Mouse (Mus musculus) cortical plate, adult 2 months (tissue): Measurements from ENCODE around the gene Ecsit. TPM values are rescaled to one million over a fixed set of nuclear protein-coding genes. Genes with fewer than 3 reads are reported as not detected.

Source experiments
- H3K27ac ChIP-seq: fragments of 200-500 bp; 2 replicates; pipeline ENCODE4 v1.5.1; 2012; ENCODE audit warnings: low read length, control low read depth, inconsistent platforms; ENCODE audit not compliant: insufficient read depth
- H3K4me1 ChIP-seq: fragments of 200-500 bp; 2 replicates; pipeline ENCODE4 v1.6.1; 2011; ENCODE audit warnings: low read length; ENCODE audit not compliant: control insufficient read depth, insufficient read depth
- H3K4me3 ChIP-seq: fragments of 200-500 bp; 2 replicates; pipeline ENCODE4 v1.5.1; 2011; ENCODE audit warnings: mild to moderate bottlenecking, low read length, control low read depth; ENCODE audit not compliant: insufficient read depth
- CTCF ChIP-seq: fragments of 200-500 bp; IDR thresholded peaks from 2 replicates; pipeline ENCODE4 v1.5.1; 2011; ENCODE audit warnings: mild to moderate bottlenecking, control low read depth, low read length; ENCODE audit not compliant: insufficient read depth; ENCODE audit errors: extremely low read depth
- POLR2A ChIP-seq: fragments of 200-500 bp; IDR thresholded peaks from 2 replicates; pipeline ENCODE4 v1.6.1; 2011; ENCODE audit warnings: mild to moderate bottlenecking, low read length, control low read depth; ENCODE audit not compliant: insufficient read depth; ENCODE audit errors: extremely low read depth
- polyA plus RNA-seq: library from polyadenylated mRNA; depleted of rRNA; stranded (reverse); fragments of >200 nt; gene quantifications from 2 replicates; pipeline ENCODE4 v1.2.3, GENCODE M21; 2012; rRNA removed

Ecsit gene
- polyA plus RNA-seq, result 57.4 and 62.3 TPM in 2 replicates

DNA sequence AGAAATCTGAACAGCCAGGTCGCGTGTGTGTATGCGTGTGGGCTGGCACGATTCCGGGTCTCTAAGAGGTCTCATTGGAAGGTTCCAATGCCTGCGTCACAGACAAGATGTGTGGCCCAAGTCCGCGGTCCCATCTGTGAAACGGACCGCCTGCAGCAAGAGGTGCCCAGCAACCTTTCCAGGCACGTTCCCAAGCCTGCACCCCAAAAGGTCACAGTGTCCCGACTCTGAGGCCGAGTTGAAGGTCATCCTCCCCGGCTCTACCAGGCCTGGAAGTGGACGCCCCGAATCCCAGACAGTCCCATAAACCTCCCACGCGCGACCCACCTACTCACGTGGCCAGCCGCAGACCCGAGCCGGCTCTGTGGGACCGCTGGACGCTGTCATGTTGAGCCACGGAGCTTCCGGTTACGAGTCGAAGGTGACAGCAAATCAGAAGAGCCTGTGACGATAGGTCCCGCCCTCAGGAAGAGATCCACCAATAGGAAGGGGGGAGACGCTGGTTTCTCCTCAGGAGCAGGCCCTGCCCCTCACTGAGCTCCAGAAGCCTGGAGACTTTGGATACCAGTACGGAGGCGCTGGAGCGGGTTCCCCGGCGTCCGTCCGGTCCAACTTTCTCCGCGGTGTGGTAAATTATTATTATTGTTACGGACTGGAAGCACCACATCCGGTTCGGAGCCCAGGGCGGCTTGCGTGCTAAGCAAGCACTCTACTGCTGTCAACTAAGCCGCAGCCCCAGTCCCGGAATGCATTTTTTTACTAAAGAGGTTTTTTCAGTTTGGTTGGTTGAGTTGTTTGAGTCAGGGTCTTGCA lies at the start of gene Ecsit:
Gene Ecsit, minus strand, starts transcription at position 417 of the 813 bp plus-strand sequence.
- Histone ChIP-seq H3K4me1 (no peaks in the 10 kb centered on the region), H3K4me3 (peak within 1 kb of the TSS; percentile 81), H3K27ac (peak within 1 kb of the TSS; percentile 63)
- TF ChIP-seq POLR2A (peak; percentile 92), CTCF (no peak)

DNA sequence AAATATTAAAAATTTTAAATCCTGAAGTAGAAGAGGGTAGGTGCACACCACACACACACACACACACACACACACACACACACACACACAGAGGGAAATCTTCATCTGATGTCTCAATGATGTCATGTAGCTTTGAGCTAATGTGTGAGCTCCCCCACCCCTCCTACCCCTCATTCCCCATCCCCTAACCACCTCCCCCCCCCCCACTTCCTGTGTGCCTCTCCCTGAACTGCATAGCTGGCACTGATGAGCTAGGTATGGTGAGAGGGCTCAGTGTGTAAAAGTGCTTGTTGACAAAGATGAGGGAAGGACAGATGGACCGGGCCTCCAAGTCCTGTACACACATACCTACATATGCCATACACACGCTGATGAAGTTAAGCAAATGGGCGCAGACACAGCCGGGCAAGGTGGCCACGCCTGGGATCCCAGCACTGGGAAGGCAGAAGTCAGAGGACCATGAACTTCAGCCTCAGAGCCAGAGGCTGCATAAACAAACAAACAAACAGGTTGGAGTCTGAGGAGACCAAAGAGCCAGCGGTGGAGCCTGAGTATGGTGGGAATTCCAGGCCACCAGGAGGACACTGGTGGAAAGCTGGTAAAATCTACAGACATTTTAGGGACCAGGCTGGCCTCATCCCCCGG lies 49.1 kb upstream of the Ecsit start:
- no peak overlapping the region for H3K4me3 ChIP-seq
- H3K27ac ChIP-seq, result no peak overlapping the region
- TF ChIP-seq CTCF (no peak), POLR2A (no peak)
- H3K4me1 ChIP-seq, result no peaks in the 10 kb centered on the region

DNA sequence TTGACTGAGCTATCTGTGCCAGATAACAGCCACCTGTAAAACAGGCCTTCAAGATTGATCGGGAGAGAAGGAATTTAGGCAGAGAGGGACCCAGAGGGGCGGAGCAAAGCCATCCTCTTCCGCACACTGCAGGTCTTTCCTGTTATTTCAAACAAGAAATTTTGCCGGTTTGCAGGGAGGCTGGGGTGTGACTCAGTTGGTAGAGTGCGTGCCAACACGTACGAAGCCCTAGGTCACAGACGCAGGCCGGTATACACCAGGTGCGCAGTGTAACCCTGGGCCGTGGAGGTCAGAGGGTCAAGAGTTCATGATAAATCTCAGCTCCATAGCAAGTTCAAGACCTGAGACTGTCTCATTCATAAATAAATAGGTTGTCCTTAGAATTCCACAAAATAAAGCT lies 47.0 kb upstream of the Ecsit start:
- H3K4me3 ChIP-seq, result no peak overlapping the region
- TF ChIP-seq CTCF (no peak), POLR2A (no peak)
- H3K27ac ChIP-seq, result no peak overlapping the region
- H3K4me1 ChIP-seq, result no peaks in the 10 kb centered on the region

DNA sequence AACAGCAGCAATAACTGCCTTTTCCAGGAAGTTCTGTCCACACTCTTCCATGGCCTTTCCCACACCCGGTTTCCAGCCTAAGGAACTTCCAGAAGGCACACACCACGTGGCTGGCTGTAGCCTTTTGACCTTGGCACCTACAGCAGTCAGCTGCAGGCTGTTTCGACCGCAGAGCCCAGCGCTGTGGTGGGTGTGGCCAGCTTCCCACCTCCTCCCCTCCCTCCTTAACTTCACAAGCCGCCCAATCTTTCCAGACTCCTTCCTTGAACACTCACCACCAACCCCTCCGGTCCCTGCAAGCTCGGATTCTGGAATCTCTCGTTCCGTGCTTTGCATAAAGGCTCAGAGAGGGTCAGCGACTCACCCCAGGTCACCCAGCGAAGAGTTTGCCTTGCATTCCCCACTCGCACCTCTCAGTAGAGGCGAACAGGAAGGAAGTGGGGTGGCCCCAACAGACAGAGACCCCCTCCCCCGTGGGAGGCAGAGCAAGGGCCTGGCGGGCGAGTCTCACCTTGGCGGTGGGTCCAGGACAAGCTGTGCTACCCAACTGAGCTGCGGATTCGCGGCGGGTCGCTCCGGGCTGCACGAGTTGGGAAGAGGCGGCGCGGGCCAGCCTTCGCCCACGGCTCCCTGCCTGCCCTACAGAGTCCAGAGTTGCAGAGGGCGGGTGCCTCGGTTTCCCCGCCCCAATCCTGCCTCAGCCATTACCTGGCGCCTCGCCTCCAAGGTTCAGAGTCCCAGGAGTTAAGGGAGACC lies 46.2 kb upstream of the Ecsit start:
- no peak overlapping the region for H3K4me3 ChIP-seq
- TF ChIP-seq CTCF, result no peak
- no peak for TF ChIP-seq POLR2A
- H3K4me1 ChIP-seq, result no peaks in the 10 kb centered on the region
- H3K27ac ChIP-seq, result no peak overlapping the region

DNA sequence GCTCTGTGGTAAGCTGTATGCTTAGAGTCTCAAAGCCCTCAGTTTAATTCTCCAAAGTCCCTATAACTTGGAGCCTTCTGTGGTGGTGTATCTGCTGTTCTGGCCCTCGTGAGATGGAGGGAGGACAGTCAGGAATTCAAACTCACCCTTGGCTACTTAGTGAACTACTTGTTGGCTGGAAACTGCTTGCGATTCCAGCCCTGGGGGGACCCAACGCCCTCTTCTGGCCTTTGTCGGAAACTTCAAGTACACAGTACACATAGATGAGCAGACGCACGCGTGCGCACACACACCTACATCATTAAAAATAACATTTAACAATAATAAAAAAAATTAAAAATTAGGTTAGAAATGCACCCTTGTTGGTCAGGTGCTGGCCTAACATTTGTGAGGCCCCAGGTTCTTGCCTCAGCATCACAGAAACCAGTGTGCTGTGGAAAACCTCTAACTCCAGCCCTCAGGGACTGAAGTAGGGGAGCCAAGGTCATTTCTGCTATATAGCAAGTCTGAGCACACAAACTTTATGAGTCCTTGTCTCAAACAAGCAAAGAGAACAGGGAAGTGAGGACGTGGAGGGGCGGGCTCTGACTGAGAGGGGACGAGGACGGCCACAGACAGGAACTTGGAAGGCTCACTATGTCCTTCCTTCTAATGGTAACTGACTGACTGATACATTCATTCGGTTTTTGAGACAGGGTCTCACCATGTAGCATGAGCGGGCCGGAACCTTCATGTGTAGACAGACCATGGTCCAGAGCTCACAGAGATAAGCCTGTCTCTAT lies 40.2 kb upstream of the Ecsit start:
- Histone ChIP-seq H3K4me1 (no peaks in the 10 kb centered on the region), H3K4me3 (no peak overlapping the region), H3K27ac (no peak overlapping the region)
- TF ChIP-seq POLR2A (no peak), CTCF (no peak)

DNA sequence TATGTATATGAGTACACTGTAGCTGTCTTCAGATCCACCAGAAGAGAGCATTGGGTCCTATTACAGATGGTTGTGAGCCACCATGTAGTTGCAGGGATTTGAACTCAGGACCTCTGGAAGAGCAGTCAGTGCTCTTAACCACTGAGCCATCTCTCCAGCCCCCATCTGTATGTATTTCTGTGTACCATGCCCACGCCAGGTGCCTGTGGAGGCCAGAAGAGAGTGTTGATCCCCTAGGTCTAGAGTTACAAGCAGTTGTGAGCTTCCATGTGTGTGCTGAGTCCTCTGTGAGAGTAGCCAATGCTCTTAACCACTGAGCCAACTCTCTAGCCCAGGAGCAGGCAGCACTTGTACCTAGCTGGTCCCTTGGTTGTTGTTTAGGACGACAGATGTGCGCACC lies 38.9 kb upstream of the Ecsit start:
- TF ChIP-seq CTCF (no peak), POLR2A (no peak)
- H3K27ac ChIP-seq, result no peak overlapping the region
- no peak overlapping the region for H3K4me3 ChIP-seq
- H3K4me1 ChIP-seq, result no peaks in the 10 kb centered on the region

DNA sequence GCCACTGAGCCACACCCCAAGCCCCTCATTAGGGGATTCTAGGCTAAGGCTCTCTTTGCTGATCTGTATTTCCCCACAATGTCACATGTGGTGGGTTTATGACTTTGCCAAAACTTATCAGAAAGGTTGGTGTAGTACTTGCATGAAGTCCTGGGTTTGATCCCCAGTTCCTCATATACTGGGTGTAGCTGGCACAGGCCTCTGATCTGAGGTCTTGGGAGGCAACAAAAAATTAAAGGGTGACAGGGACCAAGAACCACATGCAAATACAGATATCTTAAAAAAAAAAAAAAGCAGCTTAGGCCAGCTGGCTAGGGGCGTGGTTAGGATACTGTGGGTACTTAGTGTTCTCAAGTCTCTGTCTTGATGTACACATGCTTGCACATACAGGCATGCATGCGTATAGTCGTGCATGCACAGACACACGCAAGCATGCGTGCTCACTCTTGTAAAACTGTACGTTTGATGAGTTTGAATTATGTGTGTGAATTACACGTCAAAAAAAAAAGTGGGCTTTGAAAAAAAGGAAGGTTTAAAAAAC lies 37.9 kb upstream of the Ecsit start:
- TF ChIP-seq CTCF (no peak), POLR2A (no peak)
- Histone ChIP-seq H3K4me3 (no peak overlapping the region), H3K27ac (no peak overlapping the region), H3K4me1 (no peaks in the 10 kb centered on the region)

DNA sequence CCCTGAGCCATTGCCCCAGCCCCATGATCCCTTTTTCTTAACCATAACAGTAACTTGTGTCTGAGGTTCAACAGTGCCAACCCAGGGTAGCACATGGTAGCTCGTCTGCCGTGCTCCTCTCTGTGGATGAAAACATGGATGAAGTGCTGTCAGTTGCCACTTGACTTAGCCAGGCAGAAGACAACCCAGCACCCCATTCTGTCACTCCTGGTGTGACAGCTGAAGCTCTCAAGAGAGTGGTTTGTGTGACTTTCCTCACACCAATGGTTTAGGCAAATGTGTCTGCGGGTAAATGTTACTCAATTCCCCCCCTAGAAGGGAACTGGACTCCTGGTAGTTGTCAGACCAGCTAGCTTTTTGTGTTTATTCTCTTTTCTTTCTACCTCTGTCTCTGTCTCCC lies 36.8 kb upstream of the Ecsit start:
- no peak overlapping the region for H3K4me3 ChIP-seq
- H3K4me1 ChIP-seq, result peaks cover 4% of the 10 kb centered on the region; the same call in 1 of the 2 replicates
- no peak for TF ChIP-seq POLR2A
- no peak overlapping the region for H3K27ac ChIP-seq

DNA sequence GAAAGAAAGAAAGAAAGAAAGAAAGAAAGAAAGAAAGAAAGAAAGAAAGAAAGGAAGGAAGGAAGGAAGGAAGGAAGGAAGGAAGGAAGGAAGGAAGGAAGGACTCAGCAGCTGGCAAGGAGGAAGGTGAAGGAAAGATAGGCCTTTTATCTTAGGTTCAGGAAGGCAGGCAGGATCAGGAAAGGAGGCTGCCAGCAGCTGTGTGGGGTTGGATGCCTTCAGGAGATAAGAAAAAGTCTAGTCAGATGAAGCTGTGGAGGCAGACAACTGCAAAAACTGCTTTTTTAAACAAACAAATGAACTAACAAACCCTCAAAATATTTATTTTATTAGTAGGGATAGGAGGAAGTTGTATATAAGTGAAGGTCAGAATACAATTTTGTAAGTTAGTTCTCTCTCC lies 36.3 kb upstream of the Ecsit start:
- peaks cover 4% of the 10 kb centered on the region; the same call in 1 of the 2 replicates for H3K4me1 ChIP-seq
- no peak overlapping the region for H3K27ac ChIP-seq
- H3K4me3 ChIP-seq, result no peak overlapping the region
- TF ChIP-seq CTCF (no peak), POLR2A (no peak)
